Mouse (Mus musculus): Measurements from ENCODE around the gene Epgn. TPM values are rescaled to one million over a fixed set of nuclear protein-coding genes. Genes with fewer than 3 reads are reported as not detected.

Epgn gene
- polyA plus RNA-seq (2014; fragmentation: Illumina TruSeq; extraction: RNeasy Lipid Tissue Mini Kit (QIAGEN cat#74804); ENCODE audit: low read depth, low replicate concordance), result not detected

GRCm38 (mm10) chr5:91027164-91027563 is at the start of gene Epgn:
Gene Epgn, plus strand, starts transcription at chr5:91027464.

GRCm38 (mm10) chr5:91074450-91074950 is 47.2 kb downstream of the Epgn start, which contains the start of gene Ereg:
Gene Ereg, plus strand, starts transcription at chr5:91074622.

Other genes with a start within 250 kb of the Epgn start
- not detected for gene Cxcl3, start 241.4 kb upstream of the Epgn start, polyA plus RNA-seq (2014; fragmentation: Illumina TruSeq; extraction: RNeasy Lipid Tissue Mini Kit (QIAGEN cat#74804); ENCODE audit: low read depth, low replicate concordance)
- not detected for gene Cxcl15, start 232.9 kb upstream of the Epgn start, polyA plus RNA-seq (2014; fragmentation: Illumina TruSeq; extraction: RNeasy Lipid Tissue Mini Kit (QIAGEN cat#74804); ENCODE audit: low read depth, low replicate concordance)
- gene Cxcl1, start 136.2 kb upstream of the Epgn start, polyA plus RNA-seq (2014; fragmentation: Illumina TruSeq; extraction: RNeasy Lipid Tissue Mini Kit (QIAGEN cat#74804); ENCODE audit: low read depth, low replicate concordance), result 2.8 TPM
- 1.3 TPM for gene Cxcl2, start 123.6 kb upstream of the Epgn start, polyA plus RNA-seq (2014; fragmentation: Illumina TruSeq; extraction: RNeasy Lipid Tissue Mini Kit (QIAGEN cat#74804); ENCODE audit: low read depth, low replicate concordance)
- gene Mthfd2l, start 96.3 kb upstream of the Epgn start, polyA plus RNA-seq (2014; fragmentation: Illumina TruSeq; extraction: RNeasy Lipid Tissue Mini Kit (QIAGEN cat#74804); ENCODE audit: low read depth, low replicate concordance), result 11.4 TPM
- 0.16 TPM for gene Ereg, start 47.2 kb downstream of the Epgn start, polyA plus RNA-seq (2014; fragmentation: Illumina TruSeq; extraction: RNeasy Lipid Tissue Mini Kit (QIAGEN cat#74804); ENCODE audit: low read depth, low replicate concordance)
- not detected for gene Areg, start 112.1 kb downstream of the Epgn start, polyA plus RNA-seq (2014; fragmentation: Illumina TruSeq; extraction: RNeasy Lipid Tissue Mini Kit (QIAGEN cat#74804); ENCODE audit: low read depth, low replicate concordance)